Mouse (Mus musculus) lung, postnatal 36 days (tissue): ENCODE results near the gene Hap1.
A peak's percentile ranks its signal among the peaks of the same experiment; 100 is the strongest.
"Not testable (repeated sequence)": the region's sequence is repeated elsewhere in the genome, so short reads cannot be mapped to it uniquely, and the experiment has no call there.

Source experiments
- DNase-seq: peaks from one replicate; pipeline ENCODE4 v3.0.0; 2022; ENCODE audit warnings: mixed read lengths

Gene Hap1

GRCm38 (mm10) chr11:100389931-100390445 is 34.1 kb upstream of the Hap1 start:
- peak; percentile 91 for DNase-seq

DNA sequence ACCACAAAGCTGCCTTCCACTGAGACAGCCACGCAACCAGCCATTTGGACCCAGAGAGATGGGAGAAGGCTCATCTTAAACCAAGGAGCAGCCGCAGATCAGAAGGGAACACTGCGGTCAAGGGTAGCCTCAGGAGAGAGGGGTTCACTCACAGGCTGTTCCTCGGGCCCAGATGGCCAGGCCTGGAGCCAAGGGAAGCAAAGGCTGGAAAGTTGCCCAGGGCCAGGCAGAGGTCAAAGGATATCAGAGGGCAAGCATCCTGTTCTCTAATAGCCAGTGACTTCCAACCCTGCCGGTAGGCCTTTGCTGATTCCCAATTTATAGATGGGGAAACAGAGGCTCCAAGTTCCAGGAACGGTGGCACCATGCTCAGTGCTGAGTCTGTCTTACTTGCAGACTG is 32.7 kb upstream of the Hap1 start:
- DNase-seq = peak; percentile 89

DNA sequence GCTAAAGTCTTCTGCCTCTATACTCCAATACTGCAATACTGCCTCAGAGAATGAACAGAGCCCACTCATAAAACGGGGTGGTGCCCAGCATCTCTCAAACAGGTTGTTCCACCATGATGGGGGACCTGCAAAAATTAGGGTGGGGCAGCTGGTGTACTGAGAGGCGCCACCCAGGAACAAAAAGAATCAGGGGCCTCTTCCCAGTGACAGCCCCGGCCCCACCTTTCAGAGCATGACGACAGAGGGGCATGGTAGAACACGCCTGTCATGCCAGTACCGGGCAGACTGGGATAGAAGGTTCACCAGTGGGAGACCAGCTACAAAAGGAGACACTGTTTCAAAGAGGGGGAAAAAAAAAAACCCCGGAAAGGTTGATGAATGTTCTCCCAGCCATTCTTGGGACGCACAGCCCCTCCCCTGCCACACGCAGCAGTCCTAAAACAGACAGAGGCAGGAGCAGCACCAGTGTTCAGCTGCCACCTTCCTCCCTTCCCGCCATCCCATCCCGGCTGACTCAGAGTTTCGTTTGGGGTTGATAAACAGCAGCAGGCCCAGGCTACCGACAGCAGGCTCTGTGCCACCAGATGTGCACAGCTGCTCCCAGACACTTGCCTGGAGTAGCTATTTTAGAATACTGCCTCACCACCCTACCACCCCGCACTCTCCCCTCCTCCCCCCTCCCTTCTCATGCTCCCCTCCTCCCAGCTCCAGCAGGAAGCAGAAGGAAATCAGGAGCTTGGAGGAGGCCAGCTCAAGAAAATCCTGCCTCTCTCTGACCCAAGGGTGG is 31.9 kb upstream of the Hap1 start:
- peak; percentile 84 for DNase-seq

DNA sequence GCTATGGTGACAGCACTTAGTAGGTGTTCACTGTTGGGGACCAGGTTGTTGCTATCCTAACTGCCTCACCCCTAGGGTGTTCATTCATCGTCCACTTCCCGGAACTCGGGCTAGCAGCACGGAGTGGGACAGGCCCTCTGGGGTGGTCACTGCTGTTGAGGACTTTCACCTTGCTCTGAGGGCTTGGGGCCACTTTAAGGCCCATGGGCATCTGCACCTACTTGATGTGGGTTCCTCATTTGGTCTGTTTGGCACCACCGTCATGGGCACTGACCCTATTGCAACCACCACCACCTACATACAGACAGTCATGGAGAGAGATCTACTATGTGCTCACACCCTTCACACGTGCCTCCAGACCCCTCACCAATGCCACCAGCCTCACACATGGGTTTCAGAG is 31.2 kb upstream of the Hap1 start:
- DNase-seq = no peak

DNA sequence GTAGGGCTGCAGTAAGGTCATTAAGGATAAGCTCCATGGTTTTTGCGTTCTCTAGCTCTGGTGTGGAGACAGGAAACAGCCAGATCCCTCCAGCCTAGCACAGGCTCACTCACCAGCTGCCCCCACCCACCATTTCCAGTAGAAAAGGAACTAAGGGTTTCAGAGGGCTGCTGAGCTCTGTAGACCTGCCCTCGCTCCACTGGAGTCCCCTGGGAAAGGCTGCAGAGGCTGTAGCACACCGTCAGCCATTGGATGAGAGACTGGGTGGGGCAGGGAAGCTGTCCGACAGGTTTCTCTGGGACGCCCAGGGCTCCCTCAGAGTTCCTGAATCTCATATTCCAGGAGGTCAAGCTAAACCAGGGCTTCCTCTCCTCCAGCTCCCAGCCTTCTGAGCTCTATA is 30.7 kb upstream of the Hap1 start:
- DNase-seq = peak; percentile 81

GRCm38 (mm10) chr11:100385016-100385415 is 29.1 kb upstream of the Hap1 start:
- DNase-seq = no peak

- DNase-seq = no peak
These were observed 26.8 kb upstream of the Hap1 start for GRCm38 (mm10) chr11:100382682-100383081.

GRCm38 (mm10) chr11:100379311-100379710 is 23.4 kb upstream of the Hap1 start:
- no peak for DNase-seq

DNA sequence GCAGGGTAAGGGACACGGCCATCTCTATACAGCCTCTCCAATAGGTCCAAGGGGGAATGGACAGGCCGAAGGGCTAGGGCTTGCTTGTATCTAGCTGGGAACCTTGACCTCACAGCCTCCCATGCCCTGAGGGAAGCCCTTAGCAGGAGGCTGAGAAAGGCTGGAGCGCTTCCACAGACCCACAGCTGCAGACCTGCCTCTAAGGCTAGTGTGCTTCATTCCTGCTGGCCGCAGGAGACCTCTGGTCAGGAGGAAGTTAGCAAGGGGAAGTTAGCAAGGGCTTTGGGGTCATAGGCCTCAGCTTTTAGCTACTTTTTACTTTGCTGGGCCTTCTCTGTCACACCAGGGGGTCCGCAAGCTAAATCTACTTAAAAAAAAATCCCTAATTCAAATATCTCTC is 22.5 kb upstream of the Hap1 start:
- DNase-seq = no peak

- DNase-seq = no peak
These were observed 22.1 kb upstream of the Hap1 start for GRCm38 (mm10) chr11:100377989-100378388.

DNA sequence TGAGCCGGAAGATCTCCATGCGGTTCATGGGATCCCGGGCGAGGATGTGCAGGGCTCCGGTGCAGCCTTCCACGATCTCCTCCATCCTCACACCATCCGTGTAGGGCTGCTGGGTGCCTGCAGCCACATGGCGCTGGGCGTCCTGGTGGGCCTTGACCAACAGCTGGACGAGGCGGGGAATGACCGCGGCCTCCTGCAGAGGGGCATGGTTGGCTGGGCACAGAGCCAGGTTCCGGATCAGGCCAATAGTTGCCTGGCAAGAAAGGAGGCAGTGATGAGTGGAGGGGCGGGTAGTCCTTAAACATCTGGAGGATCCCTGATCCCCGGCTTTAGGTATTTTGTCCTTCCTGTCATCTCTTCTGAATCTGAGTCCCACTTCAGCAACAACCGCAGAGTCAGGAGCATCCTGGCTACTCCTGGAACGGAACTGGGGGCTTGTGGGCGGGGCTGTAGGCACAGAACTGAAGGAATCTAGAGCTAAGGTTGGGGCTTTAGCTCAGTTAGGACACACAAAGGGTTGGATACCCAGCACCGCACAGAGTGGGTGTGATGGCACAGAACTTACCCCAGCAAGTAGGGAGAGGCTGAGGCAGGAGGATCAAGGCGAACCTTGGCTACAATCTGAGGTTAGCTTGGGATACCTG is 20.9 kb upstream of the Hap1 start:
- DNase-seq = no peak

- no peak for DNase-seq
These were observed 20.1 kb upstream of the Hap1 start for GRCm38 (mm10) chr11:100376005-100376404.

DNA sequence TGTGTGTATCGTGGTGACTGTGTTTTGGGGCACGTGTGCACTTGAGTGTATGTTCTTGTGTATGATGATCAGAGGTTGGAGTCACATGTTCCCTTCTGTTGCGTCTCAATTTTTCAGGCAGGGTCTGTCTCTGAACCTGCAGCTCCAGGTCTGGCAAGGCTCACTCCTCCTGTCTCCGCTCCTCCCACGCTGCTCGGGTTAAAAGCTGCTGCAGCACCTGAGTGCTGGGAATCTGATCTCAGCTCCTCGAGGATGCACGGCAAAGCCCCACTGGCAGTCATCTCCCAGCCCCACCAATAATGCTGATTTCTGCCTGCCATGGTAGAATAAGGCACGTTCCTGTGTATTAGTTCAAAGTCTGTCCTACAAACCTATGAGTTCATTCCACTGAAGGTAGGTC is 19.2 kb upstream of the Hap1 start:
- DNase-seq = no peak

GRCm38 (mm10) chr11:100371981-100372558 is 16.1 kb upstream of the Hap1 start:
- no peak for DNase-seq

DNA sequence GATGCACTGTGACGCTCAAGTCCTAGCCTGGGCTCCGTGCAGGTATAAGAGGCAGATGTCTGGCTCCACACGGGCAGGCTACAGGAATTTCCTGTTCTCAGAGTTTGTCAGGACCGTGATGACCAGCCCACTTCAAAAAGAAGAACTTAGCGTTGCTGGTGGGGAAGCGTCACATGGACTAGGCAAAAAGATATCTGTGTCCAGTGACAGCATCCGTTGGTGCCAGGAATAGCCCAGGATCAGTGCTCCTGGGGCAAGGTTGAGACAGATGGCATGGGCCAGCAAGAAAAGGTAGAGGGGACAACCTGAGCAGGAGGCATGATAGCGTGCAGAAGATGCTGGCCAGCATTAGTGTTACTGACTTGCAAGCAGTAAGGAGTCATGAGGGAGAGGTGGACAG is 13.9 kb upstream of the Hap1 start:
- DNase-seq = no peak

DNA sequence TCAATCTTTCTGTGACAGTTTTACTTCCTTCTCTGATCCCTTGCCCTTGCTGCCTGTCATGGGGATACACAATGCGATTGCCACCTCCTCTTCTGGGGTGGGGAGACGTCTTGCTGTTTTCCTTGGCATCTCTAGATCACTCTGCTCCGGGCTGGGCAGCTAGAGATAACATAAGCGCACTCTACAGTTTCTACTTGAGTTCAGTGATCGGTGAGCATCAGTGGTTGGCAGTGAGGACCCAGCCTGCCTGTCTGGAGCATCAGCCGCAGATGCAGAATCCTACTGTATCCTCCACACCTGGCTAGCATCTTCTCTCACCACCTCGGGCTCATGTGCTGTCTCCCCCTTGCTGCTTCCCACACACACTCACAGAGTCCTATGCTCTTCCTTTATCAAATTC is 13.2 kb upstream of the Hap1 start:
- DNase-seq = no peak

- peak; percentile 88 for DNase-seq
These were observed 7.1 kb upstream of the Hap1 start for GRCm38 (mm10) chr11:100362979-100363562.

DNA sequence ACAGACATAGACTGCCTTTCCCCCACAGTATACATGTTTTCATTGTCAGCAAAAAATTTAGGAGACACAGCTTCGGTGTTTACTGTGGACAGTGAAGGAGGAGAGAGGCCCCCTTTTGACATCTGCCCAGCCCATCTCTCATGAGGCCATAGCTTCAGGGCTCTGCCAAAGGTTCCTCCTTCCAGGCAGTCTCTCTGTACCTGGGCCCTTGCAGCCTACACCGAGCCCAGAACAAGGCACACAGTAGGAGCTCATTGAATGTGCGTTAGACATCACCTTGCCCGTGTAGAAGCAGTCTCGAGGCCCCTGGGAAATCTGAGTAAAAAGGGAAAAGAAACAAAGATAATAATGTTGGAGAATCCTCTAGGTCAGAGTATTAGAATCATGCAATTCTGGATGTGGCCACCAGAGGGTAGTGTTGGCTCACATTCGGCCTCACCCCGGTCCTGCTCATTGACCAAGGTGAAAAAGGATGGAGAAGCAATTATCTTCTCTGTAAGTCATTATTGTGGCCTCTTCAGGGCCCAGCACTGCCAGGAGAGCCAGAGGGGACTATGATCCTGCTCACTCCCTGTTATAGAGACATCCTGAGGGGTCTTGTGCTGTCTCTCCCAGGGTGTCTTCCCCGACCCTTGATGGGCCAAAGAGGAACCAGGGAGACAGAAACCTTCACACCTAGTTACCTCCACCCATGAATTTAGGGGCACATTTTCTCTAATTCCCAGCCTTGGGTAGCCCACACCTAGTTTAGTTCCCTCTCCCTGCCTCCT is 6.5 kb upstream of the Hap1 start:
- DNase-seq = peak; percentile 87

GRCm38 (mm10) chr11:100361059-100361458 is 5.1 kb upstream of the Hap1 start:
- DNase-seq = not testable (repeated sequence)

DNA sequence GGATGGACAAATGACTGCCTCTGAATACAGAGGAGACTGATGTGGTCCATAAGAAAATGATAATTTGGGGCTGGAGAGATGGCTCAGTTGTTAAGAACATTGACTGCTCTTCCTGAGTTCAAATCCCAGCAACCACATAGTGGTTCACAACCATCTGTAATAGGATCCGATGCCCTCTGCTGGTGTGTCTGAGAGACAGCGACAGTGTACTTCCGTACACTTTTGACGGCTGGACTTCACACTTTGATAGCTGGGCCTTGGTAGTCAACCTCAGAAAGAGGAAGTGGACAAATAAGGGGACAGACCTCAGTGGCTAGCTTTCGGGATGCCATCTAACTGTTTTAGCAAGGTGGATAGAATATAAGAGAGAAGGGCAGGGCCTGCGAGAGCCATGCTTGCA is 4.2 kb upstream of the Hap1 start:
- DNase-seq = no peak

- no peak for DNase-seq
These were observed 1.5 kb upstream of the Hap1 start for GRCm38 (mm10) chr11:100357408-100357807.

- no peak for DNase-seq
These were observed 887 bp upstream of the Hap1 start for GRCm38 (mm10) chr11:100356819-100357211.
